Mouse (Mus musculus): ENCODE measurements around the gene Lst1. TPM values are rescaled to one million over a fixed set of nuclear protein-coding genes. Genes with fewer than 3 reads are reported as not detected.
A peak's percentile ranks its signal among the peaks of the same experiment; 100 is the strongest.

The Lst1 gene
- polyA plus RNA-seq, 1 experiment from 2014 or later, result 9.9 TPM

- 31% methylated on average over 20 of the region's 20 CpGs for WGBS
- Histone ChIP-seq H3K9ac (replicated peaks) (no peak within 1 kb of the TSS; the same call in 1 of the 2 replicates), H3K4me3 (no peak within 1 kb of the TSS), H3K36me3 (no peaks in the 10 kb centered on the region), H3K27ac (replicated peaks) (no peak within 1 kb of the TSS), H3K4me1 (0 out of 2 replicates have a peak, but pooled peaks cover 2% of the 10 kb centered on the region), H3K4me2 (replicated peaks) (no peak within 1 kb of the TSS), H3K9me3 (no peaks in the 10 kb centered on the region), H3K27me3 (peaks cover 54% of the 10 kb centered on the region)
- ATAC-seq (ENCODE audit: low FRiP score, low read depth), result no peak
Observed at GRCm38 (mm10) chr17:35204494-35205379, 16.5 kb upstream of the Lst1 start, which contains the start of gene Lta. Lta (minus strand) TSS chr17:35205351.

- WGBS, result 78% methylated on average over 4 of the region's 4 CpGs
- peaks cover 60% of the 10 kb centered on the region for H3K27me3 ChIP-seq
- ATAC-seq (ENCODE audit: low FRiP score, low read depth), result no peak
Observed at GRCm38 (mm10) chr17:35202442-35202841, 14.2 kb upstream of the Lst1 start.

DNA sequence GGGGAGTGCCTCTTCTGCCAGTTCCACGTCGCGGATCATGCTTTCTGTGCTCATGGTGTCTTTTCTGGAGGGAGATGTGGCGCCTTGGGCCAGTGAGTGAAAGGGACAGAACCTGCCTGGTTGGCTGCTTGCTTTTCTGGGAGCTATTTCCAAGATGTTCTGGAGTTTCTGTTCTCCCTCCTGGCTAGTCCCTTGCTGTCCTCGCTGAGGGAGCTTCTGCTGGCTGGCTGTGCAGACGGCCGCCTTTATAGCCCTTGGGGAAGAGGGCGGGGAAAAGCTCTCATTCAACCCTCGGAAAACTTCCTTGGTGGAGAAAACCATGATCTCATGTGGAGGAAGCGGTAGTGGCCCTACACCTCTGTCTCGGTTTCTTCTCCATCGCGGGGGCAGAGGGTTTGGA, 13.5 kb upstream of the Lst1 start, which contains the start of gene Tnf:
TSS of gene Tnf (minus strand) at position 221 of the 400 bp plus-strand sequence.
- peaks cover 65% of the 10 kb centered on the region for H3K27me3 ChIP-seq
- H3K36me3 ChIP-seq, result no peaks in the 10 kb centered on the region
- H3K9me3 ChIP-seq, result no peaks in the 10 kb centered on the region
- H3K4me2 ChIP-seq (replicated peaks), result no peak within 1 kb of the TSS
- 54% methylated on average over 13 of the region's 13 CpGs for WGBS
- no peak for ATAC-seq (ENCODE audit: low FRiP score, low read depth)
- H3K9ac ChIP-seq (replicated peaks), result no peak within 1 kb of the TSS
- no peak within 1 kb of the TSS for H3K4me3 ChIP-seq
- H3K4me1 ChIP-seq, result 0 out of 2 replicates have a peak, but pooled peaks cover 2% of the 10 kb centered on the region
- no peak within 1 kb of the TSS for H3K27ac ChIP-seq (replicated peaks)

More at GRCm38 (mm10) chr17:35202442-35202841, 14.2 kb upstream of the Lst1 start:
- Histone ChIP-seq H3K4me3 (no peak overlapping the region), H3K9ac (replicated peaks) (no peak overlapping the region), H3K9me3 (no peaks in the 10 kb centered on the region), H3K4me2 (replicated peaks) (no peak overlapping the region), H3K27ac (replicated peaks) (no peak overlapping the region), H3K36me3 (no peaks in the 10 kb centered on the region), H3K4me1 (0 out of 2 replicates have a peak, but pooled peaks cover 2% of the 10 kb centered on the region)

- Histone ChIP-seq H3K27me3 (peaks cover 71% of the 10 kb centered on the region), H3K9ac (replicated peaks) (no peak overlapping the region), H3K4me3 (no peak overlapping the region), H3K27ac (replicated peaks) (no peak overlapping the region), H3K4me2 (replicated peaks) (no peak overlapping the region), H3K9me3 (no peaks in the 10 kb centered on the region), H3K36me3 (no peaks in the 10 kb centered on the region), H3K4me1 (peaks cover 4% of the 10 kb centered on the region)
- 82% methylated on average over 11 of the region's 11 CpGs for WGBS
- no peak for ATAC-seq (ENCODE audit: low FRiP score, low read depth)
Observed at GRCm38 (mm10) chr17:35201128-35201527, 12.9 kb upstream of the Lst1 start.

DNA sequence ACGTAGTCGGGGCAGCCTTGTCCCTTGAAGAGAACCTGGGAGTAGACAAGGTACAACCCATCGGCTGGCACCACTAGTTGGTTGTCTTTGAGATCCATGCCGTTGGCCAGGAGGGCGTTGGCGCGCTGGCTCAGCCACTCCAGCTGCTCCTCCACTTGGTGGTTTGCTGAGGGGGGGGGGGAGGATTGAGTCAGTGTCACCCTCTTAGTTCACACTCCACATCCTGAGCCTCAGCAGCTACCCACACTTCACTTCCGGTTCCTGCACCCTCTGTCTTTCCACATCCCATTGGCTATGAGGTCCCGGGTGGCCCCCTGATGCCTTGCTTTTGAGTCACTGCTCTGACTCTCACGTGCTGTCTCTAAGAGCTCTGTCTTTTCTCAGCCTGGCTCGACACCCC, 12.2 kb upstream of the Lst1 start:
- ATAC-seq (ENCODE audit: low FRiP score, low read depth), result no peak
- peaks cover 77% of the 10 kb centered on the region for H3K27me3 ChIP-seq
- no peak overlapping the region for H3K4me2 ChIP-seq (replicated peaks)

GRCm38 (mm10) chr17:35198946-35199345, 10.7 kb upstream of the Lst1 start:
- Histone ChIP-seq H3K4me1 (peaks cover 11% of the 10 kb centered on the region), H3K9ac (replicated peaks) (no peak overlapping the region), H3K4me3 (no peak overlapping the region), H3K36me3 (no peaks in the 10 kb centered on the region), H3K9me3 (no peaks in the 10 kb centered on the region), H3K4me2 (replicated peaks) (no peak overlapping the region), H3K27me3 (peaks cover 77% of the 10 kb centered on the region), H3K27ac (replicated peaks) (no peak overlapping the region)
- ATAC-seq (ENCODE audit: low FRiP score, low read depth), result no peak
- WGBS, result 36% methylated on average over 8 of the region's 8 CpGs

More for the DNA sequence above, 12.2 kb upstream of the Lst1 start:
- 94% methylated on average over 11 of the region's 11 CpGs for WGBS
- H3K9ac ChIP-seq (replicated peaks), result no peak overlapping the region
- peaks cover 11% of the 10 kb centered on the region for H3K4me1 ChIP-seq
- no peak overlapping the region for H3K4me3 ChIP-seq
- no peak overlapping the region for H3K27ac ChIP-seq (replicated peaks)
- H3K36me3 ChIP-seq, result no peaks in the 10 kb centered on the region
- no peaks in the 10 kb centered on the region for H3K9me3 ChIP-seq

- ATAC-seq (ENCODE audit: low FRiP score, low read depth), result no peak
- Histone ChIP-seq H3K4me3 (no peak overlapping the region), H3K27ac (replicated peaks) (no peak overlapping the region), H3K9ac (replicated peaks) (no peak overlapping the region), H3K27me3 (peaks cover 69% of the 10 kb centered on the region), H3K36me3 (no peaks in the 10 kb centered on the region), H3K4me1 (peaks cover 11% of the 10 kb centered on the region), H3K9me3 (no peaks in the 10 kb centered on the region), H3K4me2 (replicated peaks) (no peak overlapping the region)
- WGBS, result 64% methylated on average over 7 of the region's 7 CpGs
Observed at GRCm38 (mm10) chr17:35198029-35198428, 9.8 kb upstream of the Lst1 start.

- Histone ChIP-seq H3K27me3 (peaks cover 61% of the 10 kb centered on the region), H3K4me2 (replicated peaks) (no peak overlapping the region), H3K9me3 (no peaks in the 10 kb centered on the region), H3K27ac (replicated peaks) (no peak overlapping the region), H3K36me3 (no peaks in the 10 kb centered on the region), H3K9ac (replicated peaks) (no peak overlapping the region), H3K4me3 (no peak overlapping the region), H3K4me1 (peaks cover 11% of the 10 kb centered on the region)
- 59% methylated on average over 6 of the region's 6 CpGs for WGBS
- no peak for ATAC-seq (ENCODE audit: low FRiP score, low read depth)
Observed at GRCm38 (mm10) chr17:35197126-35197525, 8.9 kb upstream of the Lst1 start.

- H3K27me3 ChIP-seq, result peaks cover 53% of the 10 kb centered on the region
- no peak for ATAC-seq (ENCODE audit: low FRiP score, low read depth)
- H3K4me3 ChIP-seq, result peak overlapping the region; percentile 40
- WGBS, result 29% methylated on average over 9 of the region's 9 CpGs
- H3K9ac ChIP-seq (replicated peaks), result no peak overlapping the region
- no peaks in the 10 kb centered on the region for H3K36me3 ChIP-seq
- H3K9me3 ChIP-seq, result no peaks in the 10 kb centered on the region
- peaks cover 11% of the 10 kb centered on the region for H3K4me1 ChIP-seq
- peak overlapping the region; percentile 70 for H3K4me2 ChIP-seq (replicated peaks)
- no peak overlapping the region for H3K27ac ChIP-seq (replicated peaks)
Observed at GRCm38 (mm10) chr17:35196321-35196641, 8.0 kb upstream of the Lst1 start.

DNA sequence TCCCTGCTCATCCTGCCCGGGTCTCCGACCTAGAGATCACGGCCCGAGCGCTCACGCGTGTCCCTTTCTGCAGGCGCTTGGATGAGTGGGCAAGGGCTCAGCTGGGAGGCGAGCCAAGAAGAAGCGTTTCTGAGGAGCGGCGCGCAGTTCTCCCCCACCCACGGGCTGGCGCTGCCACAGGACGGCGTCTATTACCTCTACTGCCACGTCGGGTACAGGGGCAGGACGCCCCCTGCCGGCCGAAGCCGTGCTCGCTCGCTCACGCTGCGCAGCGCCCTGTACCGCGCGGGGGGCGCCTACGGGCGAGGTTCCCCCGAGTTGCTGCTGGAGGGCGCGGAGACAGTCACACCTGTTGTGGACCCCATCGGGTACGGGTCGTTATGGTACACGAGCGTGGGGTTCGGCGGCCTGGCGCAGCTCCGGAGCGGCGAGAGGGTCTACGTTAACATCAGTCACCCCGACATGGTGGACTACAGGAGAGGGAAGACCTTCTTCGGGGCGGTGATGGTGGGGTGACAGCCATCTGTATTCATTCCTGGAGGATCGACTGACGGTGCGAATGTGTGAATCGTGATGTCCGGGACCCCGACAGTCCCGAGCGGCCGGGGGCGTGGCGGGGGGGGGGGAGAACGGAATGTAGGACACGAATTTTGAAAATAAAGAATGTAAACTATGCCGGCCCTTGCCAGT, 7.5 kb upstream of the Lst1 start:
- H3K4me2 ChIP-seq (replicated peaks), result peak overlapping the region; percentile 70
- peaks cover 11% of the 10 kb centered on the region for H3K4me1 ChIP-seq
- 0 out of 2 replicates have a peak, but pooled peaks have one; percentile 69 for ATAC-seq (ENCODE audit: low FRiP score, low read depth)
- no peak overlapping the region for H3K27ac ChIP-seq (replicated peaks)
- H3K9ac ChIP-seq (replicated peaks), result peak overlapping the region; percentile 40; the same call in 1 of the 2 replicates
- no peaks in the 10 kb centered on the region for H3K9me3 ChIP-seq
- H3K36me3 ChIP-seq, result no peaks in the 10 kb centered on the region
- peaks cover 48% of the 10 kb centered on the region for H3K27me3 ChIP-seq
- WGBS, result 2% methylated on average over 65 of the region's 66 CpGs
- H3K4me3 ChIP-seq, result peak overlapping the region; percentile 40

DNA sequence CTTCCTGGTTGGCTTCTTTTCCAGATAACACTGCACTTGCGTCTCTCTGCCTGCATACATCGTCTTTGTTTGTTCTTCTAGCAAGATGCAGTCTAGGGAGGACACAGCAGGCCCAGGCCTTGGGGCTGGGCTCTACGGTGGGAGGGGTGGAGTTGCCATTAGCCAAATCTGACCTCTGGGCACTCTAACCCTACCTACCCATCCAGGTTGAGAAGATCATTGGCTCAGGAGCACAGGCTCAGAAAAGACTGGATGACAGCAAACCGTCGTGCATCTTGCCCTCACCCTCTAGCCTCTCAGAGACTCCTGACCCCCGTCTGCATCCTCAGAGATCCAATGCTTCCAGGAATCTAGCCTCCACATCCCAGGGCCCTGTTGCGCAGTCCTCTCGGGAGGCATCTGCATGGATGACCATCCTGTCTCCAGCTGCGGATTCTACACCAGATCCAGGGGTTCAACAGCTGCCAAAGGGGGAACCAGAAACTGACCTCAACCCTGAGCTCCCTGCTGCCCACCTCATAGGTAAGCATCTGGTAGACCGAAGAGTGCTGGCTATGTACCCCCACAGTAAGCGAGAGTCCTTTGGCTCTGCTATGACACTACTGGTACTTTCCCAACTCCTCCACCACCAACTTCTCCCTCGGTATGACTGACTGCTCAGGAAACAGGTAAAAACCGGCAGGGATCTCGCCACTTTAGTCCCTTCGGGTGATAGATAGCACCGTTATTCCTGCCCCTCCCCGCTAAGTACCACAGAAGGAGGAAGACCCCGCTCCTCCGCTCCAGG, 6.8 kb upstream of the Lst1 start:
- peak overlapping the region; percentile 70 for H3K4me2 ChIP-seq (replicated peaks)
- no peaks in the 10 kb centered on the region for H3K36me3 ChIP-seq
- 45% methylated on average over 19 of the region's 19 CpGs for WGBS
- peak overlapping the region; percentile 40; the same call in 1 of the 2 replicates for H3K9ac ChIP-seq (replicated peaks)
- peaks cover 11% of the 10 kb centered on the region for H3K4me1 ChIP-seq
- peak overlapping the region; percentile 40 for H3K4me3 ChIP-seq
- H3K9me3 ChIP-seq, result no peaks in the 10 kb centered on the region
- ATAC-seq (ENCODE audit: low FRiP score, low read depth), result 0 out of 2 replicates have a peak, but pooled peaks have one; percentile 27
- H3K27ac ChIP-seq (replicated peaks), result no peak overlapping the region
- H3K27me3 ChIP-seq, result peaks cover 40% of the 10 kb centered on the region
